In the genomic region with DNA sequence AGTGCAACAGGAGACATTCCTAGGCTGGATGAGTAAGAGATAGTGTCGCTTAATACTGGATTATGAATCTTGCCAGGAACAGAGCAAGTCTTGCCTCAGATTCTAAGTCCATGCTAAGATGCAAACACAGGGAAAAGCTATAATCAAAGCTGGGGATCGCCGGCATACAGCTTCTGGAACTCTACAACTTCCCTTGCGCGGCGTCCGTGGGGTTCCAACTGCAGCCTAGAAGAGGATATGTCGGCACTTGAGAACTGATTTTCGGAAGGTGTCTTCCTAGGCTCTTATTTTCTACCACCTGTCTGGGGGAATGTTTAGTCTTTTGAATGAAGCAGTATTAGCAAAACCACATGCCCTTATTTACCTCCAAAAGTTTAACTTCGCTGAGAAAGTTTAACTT, we compare ENCODE assay signal across 8 mouse cellular contexts. TPM values are rescaled to one million over a fixed set of nuclear protein-coding genes. Genes with fewer than 3 reads are reported as not detected.
DNase-seq lines count a peak whose midpoint lies in the region; ATAC-seq and TF ChIP-seq lines count a peak whose summit lies in the region.

No protein-coding gene starts in this region.

- peak overlapping the region; percentile 66; the same call in 1 of the 2 replicates for H3K9ac ChIP-seq in lung, postnatal 0 days (replicated peaks; ENCODE audit: low read depth)
- no peak overlapping the region for H3K9ac ChIP-seq in forebrain, embryonic 16.5 days (replicated peaks; ENCODE audit: low read depth, low read length)
- peak overlapping the region; percentile 74 for H3K9ac ChIP-seq in neural tube, embryonic 13.5 days

- WGBS in lung, postnatal 0 days: 39% methylated on average over 10 of the region's 10 CpGs
- WGBS in forebrain, embryonic 16.5 days: 49% methylated on average over 10 of the region's 10 CpGs
- 51% methylated on average over 10 of the region's 10 CpGs for WGBS in neural tube, embryonic 13.5 days

- peaks cover 8% of the 10 kb centered on the region; the same call in 1 of the 2 replicates for H3K4me1 ChIP-seq in lung, postnatal 0 days (ENCODE audit: insufficient read depth, low read depth, low read length)
- H3K4me1 ChIP-seq in forebrain, embryonic 16.5 days (replicated peaks; ENCODE audit: control insufficient read depth, insufficient read depth, low read length): peaks cover 21% of the 10 kb centered on the region
- peaks cover 22% of the 10 kb centered on the region for H3K4me1 ChIP-seq in neural tube, embryonic 13.5 days (replicated peaks)

- DNase-seq in lung, postnatal 0 days (ENCODE audit: low spot score): peak; percentile 22
- no peak for DNase-seq in lung, postnatal 25 days (ENCODE audit: low spot score)
- DNase-seq in kidney, postnatal 14 days: peak; percentile 15
- DNase-seq in layer of hippocampus, postnatal 36 days: no peak
- DNase-seq in layer of hippocampus, adult 11-12 months (ENCODE audit: low spot score): no peak
- no peak for DNase-seq in B cell, adult 2 months

- no peaks in the 10 kb centered on the region for H3K9me3 ChIP-seq in lung, postnatal 0 days (ENCODE audit: low read length)
- H3K9me3 ChIP-seq in forebrain, embryonic 16.5 days (ENCODE audit: control insufficient read depth, low read length): no peaks in the 10 kb centered on the region
- no peaks in the 10 kb centered on the region for H3K9me3 ChIP-seq in neural tube, embryonic 13.5 days

- no peak for TF ChIP-seq EP300 in lung, postnatal 0 days (IDR thresholded peaks at IDR 0.05)

- H3K4me2 ChIP-seq in lung, postnatal 0 days (replicated peaks; ENCODE audit: low read depth, low read length): peak overlapping the region; percentile 69
- H3K4me2 ChIP-seq in forebrain, embryonic 16.5 days (ENCODE audit: low read length): peak overlapping the region; percentile 87
- peak overlapping the region; percentile 96 for H3K4me2 ChIP-seq in neural tube, embryonic 13.5 days

- TF ChIP-seq CTCF in lung, postnatal 0 days (IDR thresholded peaks at IDR 0.05): no peak

- H3K27ac ChIP-seq in lung, postnatal 0 days (ENCODE audit: low read length): peak overlapping the region; percentile 96
- H3K27ac ChIP-seq in forebrain, embryonic 16.5 days (ENCODE audit: low read length): no peak overlapping the region
- no peak overlapping the region for H3K27ac ChIP-seq in neural tube, embryonic 13.5 days (replicated peaks)

- no peaks in the 10 kb centered on the region for H3K27me3 ChIP-seq in lung, postnatal 0 days (replicated peaks; ENCODE audit: insufficient read depth, low read length)
- 0 out of 2 replicates have a peak, but pooled peaks cover 5% of the 10 kb centered on the region for H3K27me3 ChIP-seq in forebrain, embryonic 16.5 days (replicated peaks; ENCODE audit: control insufficient read depth, insufficient read depth, low read length)
- peaks cover 23% of the 10 kb centered on the region for H3K27me3 ChIP-seq in neural tube, embryonic 13.5 days

- H3K36me3 ChIP-seq in lung, postnatal 0 days (ENCODE audit: insufficient read depth, low read length): no peaks in the 10 kb centered on the region
- no peaks in the 10 kb centered on the region for H3K36me3 ChIP-seq in forebrain, embryonic 16.5 days (ENCODE audit: control insufficient read depth, insufficient read depth)
- no peaks in the 10 kb centered on the region for H3K36me3 ChIP-seq in neural tube, embryonic 13.5 days

- H3K4me3 ChIP-seq in lung, postnatal 0 days (ENCODE audit: low read depth, low read length): peak overlapping the region; percentile 65
- peak overlapping the region; percentile 64 for H3K4me3 ChIP-seq in forebrain, embryonic 16.5 days (replicated peaks; ENCODE audit: low read length)
- peak overlapping the region; percentile 78 for H3K4me3 ChIP-seq in neural tube, embryonic 13.5 days

- no peak for ATAC-seq in lung, postnatal 0 days
- ATAC-seq in forebrain, embryonic 16.5 days: no peak
- no peak for ATAC-seq in neural tube, embryonic 13.5 days (ENCODE audit: low read depth)

RNA-seq across cellular contexts. Expression of gene Aldh6a1, which starts 0.9 kb away (rescaled TPM):
- polyA plus RNA-seq in lung, postnatal 0 days (2015; fragmentation: Nextera tagmentation; extraction: Ambion mirVana): 52.1 and 67.5 TPM in 2 replicates
- 33.3 and 39.9 TPM in 2 replicates for polyA plus RNA-seq in forebrain, embryonic 16.5 days (2015; fragmentation: Nextera tagmentation; extraction: Ambion mirVana)
- polyA plus RNA-seq in neural tube, embryonic 13.5 days (2015; fragmentation: Nextera tagmentation; extraction: Ambion mirVana): 31.5 and 31.9 TPM in 2 replicates
- 10 to 100 TPM; 45.7 to 45.8 TPM for total RNA-seq in layer of hippocampus, postnatal 36 days (2021)

RNA-seq across cellular contexts. Expression of gene Lin52, which starts 1.3 kb away (rescaled TPM):
- polyA plus RNA-seq in lung, postnatal 0 days (2015; fragmentation: Nextera tagmentation; extraction: Ambion mirVana): 18.2 and 18.5 TPM in 2 replicates
- 40.3 and 41.4 TPM in 2 replicates for polyA plus RNA-seq in forebrain, embryonic 16.5 days (2015; fragmentation: Nextera tagmentation; extraction: Ambion mirVana)
- polyA plus RNA-seq in neural tube, embryonic 13.5 days (2015; fragmentation: Nextera tagmentation; extraction: Ambion mirVana): 31.7 and 33.6 TPM in 2 replicates
- 10 to 100 TPM; 22.6 to 24.1 TPM for total RNA-seq in layer of hippocampus, postnatal 36 days (2021)

RNA-seq across cellular contexts. Expression of gene Rnf113a2, which starts 32.9 kb away (rescaled TPM):
- 22.9 and 23.0 TPM in 2 replicates for polyA plus RNA-seq in lung, postnatal 0 days (2015; fragmentation: Nextera tagmentation; extraction: Ambion mirVana)
- polyA plus RNA-seq in forebrain, embryonic 16.5 days (2015; fragmentation: Nextera tagmentation; extraction: Ambion mirVana): 26.9 and 30.1 TPM in 2 replicates
- polyA plus RNA-seq in neural tube, embryonic 13.5 days (2015; fragmentation: Nextera tagmentation; extraction: Ambion mirVana): 27.6 and 33.3 TPM in 2 replicates
- 10 to 100 TPM; 13.9 to 14.9 TPM for total RNA-seq in layer of hippocampus, postnatal 36 days (2021)

RNA-seq across cellular contexts. Expression of gene Bbof1, which starts 41.0 kb away (rescaled TPM):
- polyA plus RNA-seq in lung, postnatal 0 days (2015; fragmentation: Nextera tagmentation; extraction: Ambion mirVana): 2.8 TPM in 2 replicates
- 4.5 and 5.0 TPM in 2 replicates for polyA plus RNA-seq in forebrain, embryonic 16.5 days (2015; fragmentation: Nextera tagmentation; extraction: Ambion mirVana)
- 3.0 and 4.7 TPM in 2 replicates for polyA plus RNA-seq in neural tube, embryonic 13.5 days (2015; fragmentation: Nextera tagmentation; extraction: Ambion mirVana)
- total RNA-seq in layer of hippocampus, postnatal 36 days (2021): 10 to 100 TPM; 12.4 to 12.5 TPM

RNA-seq across cellular contexts. Expression of gene Entpd5, which starts 41.1 kb away (rescaled TPM):
- 10.8 TPM in 2 replicates for polyA plus RNA-seq in lung, postnatal 0 days (2015; fragmentation: Nextera tagmentation; extraction: Ambion mirVana)
- polyA plus RNA-seq in forebrain, embryonic 16.5 days (2015; fragmentation: Nextera tagmentation; extraction: Ambion mirVana): 10.4 and 10.6 TPM in 2 replicates
- polyA plus RNA-seq in neural tube, embryonic 13.5 days (2015; fragmentation: Nextera tagmentation; extraction: Ambion mirVana): 12.5 and 12.6 TPM in 2 replicates
- 10 to 100 TPM; 22.9 to 25.2 TPM for total RNA-seq in layer of hippocampus, postnatal 36 days (2021)

Comparison
In these comparisons a context has a peak if more than half of its experiments do, and no peak if none do; other contexts are left out.
1. DNase-seq: peak in lung, postnatal 0 days (single experiment) and kidney, postnatal 14 days (single experiment); none in lung, postnatal 25 days (single experiment), layer of hippocampus, postnatal 36 days (0 of 2), layer of hippocampus, adult 11-12 months (single experiment) and B cell, adult 2 months (0 of 2).
2. Peak in every context shown above with its lines, with median percentiles within 50 percentile points of each other: H3K4me2 ChIP-seq and H3K4me3 ChIP-seq.